Mouse (Mus musculus) megakaryocyte, adult 5-6 weeks (primary cell): ENCODE data around the gene Ddx18. TPM values are rescaled to one million over a fixed set of nuclear protein-coding genes. Genes with fewer than 3 reads are reported as not detected.

Experiments used
- ATAC-seq: 2 replicates; pipeline ENCODE4 v1.8.0; 2016; ENCODE audit warnings: mild to moderate bottlenecking, inconsistent platforms; ENCODE audit not compliant: poor library complexity, severe bottlenecking
- total RNA-seq, 2 experiments: library from RNA; stranded (forward) in 1 of 2; stranded (reverse) in 1 of 2; fragments of 153-499, 151-499 nt in 1 of 2; fragments of 221-1000, 200-1000 nt in 1 of 2; gene quantifications; 2 replicates each; pipeline versions ENCODE4 v1.2.3 to v1.2.4; 2015 to 2017

Gene Ddx18
- total RNA-seq, 2 experiments from 2014 or later: 18.9 to 49.1 TPM

DNA sequence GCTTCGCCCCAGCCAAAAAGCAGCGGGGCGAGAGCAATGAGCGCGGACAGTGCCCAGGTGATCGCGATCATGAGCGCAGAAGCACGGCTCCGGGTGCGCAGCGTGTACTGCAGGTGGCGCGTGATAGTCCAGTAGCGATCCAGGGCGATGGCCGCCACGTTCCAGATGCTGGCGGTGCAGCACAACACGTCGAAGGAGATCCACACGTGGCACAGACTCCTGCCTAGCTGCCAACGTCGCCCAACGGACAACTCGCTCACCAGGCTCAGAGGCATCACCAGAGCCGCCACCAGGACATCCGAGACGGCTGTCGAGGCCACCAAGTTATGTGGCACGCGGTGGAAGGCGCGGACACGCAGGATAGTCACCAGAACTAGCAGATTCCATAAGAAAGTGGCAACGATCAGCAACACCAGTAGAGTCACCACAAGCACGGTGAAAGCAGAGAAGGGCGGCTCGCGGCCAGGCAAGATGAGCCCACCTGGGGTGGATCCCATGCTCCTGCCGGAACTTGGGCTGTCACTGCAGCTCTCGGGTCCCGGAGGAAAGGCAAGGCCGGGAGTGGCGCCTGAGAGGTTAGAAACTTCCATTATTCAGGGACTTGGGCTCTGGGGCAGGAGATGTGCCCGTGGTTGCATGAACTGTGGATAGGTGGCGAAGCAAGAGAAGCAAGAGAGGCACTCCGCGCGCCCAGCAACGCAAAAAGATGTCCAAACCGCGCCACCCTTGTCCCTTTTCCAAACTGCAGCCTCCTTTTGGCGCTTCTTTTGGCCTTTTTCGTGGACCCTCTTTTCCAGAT is 40.0 kb downstream of the Ddx18 start:
- ATAC-seq: no peak

DNA sequence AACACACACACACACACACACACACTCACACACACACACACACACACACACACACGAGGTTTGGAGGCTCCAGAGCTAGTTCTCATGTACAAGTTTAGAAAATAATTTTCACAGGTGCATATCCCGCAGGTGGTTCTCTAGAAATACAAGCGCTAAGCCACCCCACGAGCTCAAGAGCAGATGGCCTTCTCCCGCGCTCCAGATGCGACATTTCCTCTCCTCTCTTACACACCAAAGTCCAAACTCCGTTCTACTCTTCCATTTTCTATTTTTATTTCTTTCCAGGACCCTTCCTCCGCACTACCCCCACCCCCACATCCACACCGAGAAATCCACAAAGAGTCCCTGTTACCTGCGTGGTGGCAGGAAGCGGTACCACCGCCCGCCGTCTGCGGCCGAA is 40.7 kb downstream of the Ddx18 start:
- no peak for ATAC-seq

DNA sequence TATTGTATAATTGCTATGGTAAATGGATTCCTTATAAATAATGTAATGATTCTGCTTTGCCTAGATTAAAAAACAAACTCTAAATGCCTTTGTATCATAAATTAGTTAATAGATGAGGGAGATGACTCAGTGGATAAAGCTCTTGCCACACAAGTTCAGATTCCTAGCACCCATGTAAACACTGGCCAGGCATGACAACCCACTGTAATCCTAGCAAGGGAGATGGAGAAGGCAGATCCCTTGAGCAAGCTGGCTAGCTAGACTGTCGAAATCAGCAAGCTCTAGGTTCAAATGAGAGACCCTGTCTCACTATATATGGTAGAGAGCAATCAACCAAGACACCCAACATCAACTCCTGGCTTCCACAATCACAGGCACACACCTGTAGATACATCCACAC is 49.2 kb downstream of the Ddx18 start:
- ATAC-seq: no peak

DNA sequence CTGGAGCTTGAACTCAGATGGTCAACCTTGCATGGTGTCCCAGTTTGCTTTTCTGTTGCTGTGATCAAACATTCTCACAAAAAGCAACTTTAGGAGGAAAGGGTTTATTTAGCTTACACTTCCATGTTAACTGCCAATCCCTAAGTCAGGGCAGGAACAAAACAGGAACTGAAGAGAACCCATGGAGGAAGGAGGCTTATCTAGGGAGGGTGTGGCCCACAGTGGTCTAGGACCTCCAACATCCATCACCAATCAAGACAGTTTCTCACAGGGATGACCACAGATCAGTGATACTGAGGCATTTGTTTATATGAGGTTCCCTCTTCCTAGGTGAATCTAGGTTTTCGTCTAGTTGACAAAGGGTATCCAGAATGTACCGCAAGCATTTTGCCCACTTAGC is 55.8 kb downstream of the Ddx18 start:
- ATAC-seq: no peak

DNA sequence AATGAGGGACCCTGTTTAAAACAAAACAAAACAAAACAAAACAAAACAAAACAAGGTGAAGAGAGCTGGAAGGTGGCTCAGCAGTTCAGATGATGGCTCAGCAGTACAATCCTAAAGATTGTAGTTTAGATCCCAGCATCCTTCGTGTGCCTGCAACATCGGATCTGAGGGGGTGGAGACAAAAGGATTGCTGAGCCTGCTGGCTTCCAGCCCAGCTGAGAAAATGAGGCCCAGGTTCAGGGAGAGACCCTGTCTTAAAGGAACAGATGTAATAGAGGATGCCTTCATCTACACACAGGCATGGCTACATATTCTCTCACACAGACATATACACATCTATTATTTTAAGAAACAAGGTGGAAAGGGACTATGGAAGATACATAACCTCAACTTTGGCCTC is 56.6 kb downstream of the Ddx18 start:
- no peak for ATAC-seq

DNA sequence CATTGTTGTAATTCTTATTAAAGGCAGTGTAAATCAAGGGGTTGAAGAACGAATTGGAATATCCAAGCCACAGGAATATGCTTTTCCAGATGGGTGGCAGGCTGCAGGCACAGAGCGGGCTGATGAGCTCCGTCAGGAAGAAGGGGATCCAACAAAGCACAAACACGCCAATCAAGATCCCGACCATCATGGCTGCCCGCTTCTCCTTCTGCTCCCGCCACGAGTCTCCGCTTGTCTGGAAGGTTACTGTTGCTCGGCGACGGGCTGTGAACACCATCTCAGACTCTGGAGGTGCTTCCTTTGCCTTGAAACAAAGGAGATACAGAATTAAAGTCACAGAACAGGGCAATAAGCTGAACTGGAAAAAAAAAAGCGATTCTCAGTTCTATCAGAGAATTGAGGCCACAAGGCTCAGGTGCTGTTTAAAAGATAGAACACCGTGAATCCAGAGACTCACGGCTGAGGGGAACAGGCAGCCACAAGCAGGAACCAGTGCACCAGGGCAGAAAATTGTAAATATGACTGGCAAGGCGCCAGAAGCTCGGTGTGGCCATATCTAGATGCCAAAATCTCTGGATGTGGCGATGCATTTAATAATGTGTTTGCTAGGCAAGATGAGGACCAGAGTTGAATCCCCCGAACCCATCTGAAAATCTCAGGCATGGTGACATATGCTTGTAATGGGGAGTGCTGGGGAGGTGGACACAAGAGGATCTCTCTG is 57.2 kb downstream of the Ddx18 start:
- ATAC-seq: no peak

DNA sequence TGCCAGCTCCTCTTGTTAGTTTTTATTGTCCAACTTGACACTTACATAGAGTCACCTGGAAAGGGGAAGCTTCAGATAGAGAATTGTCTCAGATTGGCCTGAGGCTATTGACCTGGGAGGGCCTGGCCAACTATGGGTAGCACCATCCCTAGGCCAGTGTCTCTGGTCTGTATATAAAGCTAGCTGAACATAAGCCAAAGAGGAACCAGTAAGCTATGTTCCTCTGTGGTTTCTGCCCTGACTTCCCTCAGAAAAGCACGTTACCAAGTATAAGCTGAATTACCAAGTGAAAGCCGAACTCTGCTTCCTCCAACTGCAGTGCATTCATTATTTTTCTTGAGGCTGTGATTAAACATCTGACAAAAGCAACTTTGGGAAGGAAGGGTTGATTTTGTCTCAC is 59.1 kb downstream of the Ddx18 start:
- ATAC-seq: peak; percentile 83

Other genes with a start within 250 kb of the Ddx18 start
- gene Insig2, start 235.4 kb downstream of the Ddx18 start, total RNA-seq (2015): 15.2 and 19.2 TPM in 2 replicates
- 16.5 and 27.5 TPM in 2 replicates for gene Insig2, start 235.4 kb downstream of the Ddx18 start, total RNA-seq (2017)
- gene Ccdc93, start 136.9 kb downstream of the Ddx18 start, total RNA-seq (2015): 9.4 and 11.5 TPM in 2 replicates
- 18.9 and 19.3 TPM in 2 replicates for gene Ccdc93, start 136.9 kb downstream of the Ddx18 start, total RNA-seq (2017)
- not detected in 2 replicates for gene Htr5b, start 39.5 kb downstream of the Ddx18 start, total RNA-seq (2015)
- not detected in 2 replicates for gene Htr5b, start 39.5 kb downstream of the Ddx18 start, total RNA-seq (2017)